Mouse (Mus musculus) B cell, adult 2 months (primary cell): ENCODE measurements at regions not wholly inside any gene's neighbourhood (a gene's known extent, or its start where the extent isn't known, plus 50 kb on each side); places are given as distances from the start of the nearest gene placed in this dataset.
A peak's percentile ranks its signal among the peaks of the same experiment; 100 is the strongest.

ENCODE experiments used
- DNase-seq, 2 experiments: peaks; one replicate each; pipeline ENCODE4 v3.0.0; 2022

DNA sequence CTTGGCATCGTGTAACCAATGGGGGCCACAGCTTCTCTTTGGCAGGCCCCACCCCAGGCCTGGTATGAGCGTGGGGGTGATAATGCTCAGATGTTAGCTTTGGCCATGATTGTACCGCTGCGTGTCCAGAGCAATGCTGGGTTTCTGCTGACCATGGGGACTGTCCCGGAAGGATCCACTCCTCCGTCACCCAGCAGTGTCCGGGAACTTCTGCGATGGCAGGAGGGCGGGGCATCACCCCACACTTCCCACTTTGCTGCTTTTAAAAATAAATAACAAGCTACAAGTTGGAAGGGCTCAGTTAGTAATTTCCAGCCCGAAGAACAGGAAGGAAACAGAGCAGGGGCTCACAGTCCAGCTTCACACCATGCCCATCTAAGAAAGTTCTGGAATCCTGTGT lies 116.7 kb upstream of the Ptpn1 start:
- no peak for DNase-seq

DNA sequence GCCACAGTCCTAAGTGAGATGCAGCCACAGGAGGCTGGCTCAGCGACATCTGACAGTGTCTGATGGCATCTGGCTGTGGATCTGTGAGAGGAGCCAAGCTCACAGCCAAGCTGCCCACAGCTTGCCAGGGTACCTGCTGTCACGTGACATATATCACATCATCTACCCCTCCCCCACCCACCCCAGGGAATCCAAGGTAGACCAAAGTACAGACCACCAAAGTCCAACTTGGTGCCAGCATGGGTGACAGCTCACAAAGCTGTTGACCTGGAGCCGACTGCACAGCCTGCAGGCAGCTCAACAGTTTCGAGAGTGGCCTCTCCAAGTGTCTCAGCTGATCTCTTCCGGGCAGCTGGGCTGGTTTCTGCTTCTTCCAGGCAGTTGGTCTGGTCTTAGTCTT lies 119.6 kb upstream of the Tmem189 start:
- no peak for DNase-seq

DNA sequence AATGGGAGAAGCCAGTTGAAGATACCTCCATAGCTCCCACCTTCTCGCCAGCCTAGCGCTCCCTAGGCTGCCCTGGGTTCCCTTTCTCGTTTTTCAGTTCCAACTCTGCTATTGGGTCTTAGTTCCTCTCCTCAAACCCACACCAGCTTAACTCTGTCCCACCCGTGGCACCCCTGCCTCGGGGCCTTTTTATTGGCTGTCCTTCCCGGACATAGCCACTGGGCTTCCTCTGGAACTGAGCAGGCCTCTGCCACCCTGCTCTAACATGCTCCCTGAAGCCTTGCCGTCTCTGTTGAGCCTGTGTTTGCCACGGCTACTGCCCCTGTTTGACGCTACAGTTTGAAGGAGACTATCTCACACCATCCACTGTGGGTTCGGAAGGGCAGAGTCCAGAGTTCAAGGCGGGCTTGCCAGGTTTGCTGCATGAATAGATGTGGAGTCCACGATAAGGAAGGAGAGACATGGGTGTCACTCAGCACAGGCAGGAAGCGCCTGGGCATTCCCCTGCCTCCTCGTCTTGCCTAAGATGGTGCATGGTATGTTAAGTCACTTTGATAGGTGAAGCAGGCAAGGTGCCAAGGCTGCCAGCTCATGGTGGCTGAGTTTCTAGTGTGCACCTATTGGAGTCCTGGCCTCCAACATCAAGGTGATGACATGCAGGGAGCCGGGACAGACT lies 116.1 kb upstream of the Tmem189 start:
- DNase-seq: peak; percentile 50 to 51

DNA sequence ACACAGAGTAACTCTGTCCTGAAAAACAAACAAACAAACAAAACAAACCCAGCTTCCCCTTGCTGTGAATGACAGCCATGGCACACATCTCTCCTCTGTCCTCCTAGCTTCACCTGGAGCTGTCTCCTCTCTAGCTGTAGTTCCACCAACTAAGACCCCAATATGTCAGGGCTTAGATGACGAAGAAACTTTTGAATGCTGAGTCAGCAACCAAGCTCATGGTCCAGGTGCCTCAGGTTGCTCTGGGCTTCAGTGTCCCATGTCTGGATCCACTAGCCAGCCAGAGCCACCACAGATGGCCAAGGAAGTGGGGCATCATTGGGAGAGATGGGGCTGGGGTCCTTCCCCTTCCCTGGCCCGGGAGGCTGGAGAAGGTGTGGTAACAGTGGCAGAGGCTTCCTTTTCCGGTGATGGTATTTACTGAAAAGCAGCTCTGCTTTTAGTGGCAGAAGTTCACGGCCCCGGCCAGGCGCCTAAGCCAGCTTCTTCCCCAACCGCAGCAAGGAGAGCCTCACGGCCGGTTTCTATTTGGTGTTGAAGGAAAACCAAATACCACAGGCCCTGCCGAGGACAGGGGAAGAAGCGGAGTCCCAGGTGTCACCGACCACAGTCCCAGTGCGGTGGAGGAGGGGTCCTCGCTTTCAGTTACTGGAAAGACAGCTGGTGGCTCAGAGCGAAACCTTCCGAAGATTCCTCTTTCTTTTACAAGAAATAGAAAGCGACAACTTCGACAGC lies 115.0 kb upstream of the Tmem189 start:
- DNase-seq: peak; percentile 50 to 52

DNA sequence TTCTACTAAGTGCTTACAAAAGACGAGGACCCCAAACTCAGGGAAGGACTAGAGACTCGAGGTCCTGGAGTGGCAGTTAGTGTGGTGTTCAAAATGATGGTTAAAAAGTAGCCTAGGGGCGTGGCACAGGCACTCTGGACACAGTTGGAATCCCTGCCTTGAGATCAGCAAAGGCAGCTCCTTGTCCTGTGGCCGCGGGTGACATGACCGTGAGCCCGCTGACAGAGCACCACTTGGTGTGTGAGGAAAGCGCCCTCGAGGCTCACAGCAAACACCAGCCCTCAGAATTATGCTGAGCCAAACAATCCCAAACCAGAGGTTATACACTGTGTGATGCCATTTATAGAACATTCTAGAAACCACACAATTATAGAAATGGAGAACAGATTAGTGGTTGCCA lies 112.9 kb upstream of the Tmem189 start:
- DNase-seq: no peak

DNA sequence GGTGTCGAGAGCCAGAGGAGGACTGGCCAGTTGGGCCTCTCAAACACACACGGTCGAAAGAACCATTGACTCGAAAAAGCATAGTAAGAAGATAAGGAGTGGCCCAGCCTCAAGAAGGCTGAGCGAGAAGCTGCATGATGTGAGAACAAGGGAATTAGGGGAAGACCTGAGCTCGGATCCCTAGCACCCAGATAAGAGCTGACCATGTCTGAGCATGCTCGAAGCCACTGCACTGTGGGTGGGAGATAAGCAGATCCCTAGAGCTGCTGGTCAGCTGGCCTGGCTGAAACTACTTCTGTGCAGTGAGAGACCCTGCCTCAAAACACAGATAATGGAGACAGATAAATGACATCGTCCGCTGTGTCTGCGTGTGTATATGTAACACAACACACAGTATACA lies 111.8 kb upstream of the Tmem189 start:
- no peak for DNase-seq

DNA sequence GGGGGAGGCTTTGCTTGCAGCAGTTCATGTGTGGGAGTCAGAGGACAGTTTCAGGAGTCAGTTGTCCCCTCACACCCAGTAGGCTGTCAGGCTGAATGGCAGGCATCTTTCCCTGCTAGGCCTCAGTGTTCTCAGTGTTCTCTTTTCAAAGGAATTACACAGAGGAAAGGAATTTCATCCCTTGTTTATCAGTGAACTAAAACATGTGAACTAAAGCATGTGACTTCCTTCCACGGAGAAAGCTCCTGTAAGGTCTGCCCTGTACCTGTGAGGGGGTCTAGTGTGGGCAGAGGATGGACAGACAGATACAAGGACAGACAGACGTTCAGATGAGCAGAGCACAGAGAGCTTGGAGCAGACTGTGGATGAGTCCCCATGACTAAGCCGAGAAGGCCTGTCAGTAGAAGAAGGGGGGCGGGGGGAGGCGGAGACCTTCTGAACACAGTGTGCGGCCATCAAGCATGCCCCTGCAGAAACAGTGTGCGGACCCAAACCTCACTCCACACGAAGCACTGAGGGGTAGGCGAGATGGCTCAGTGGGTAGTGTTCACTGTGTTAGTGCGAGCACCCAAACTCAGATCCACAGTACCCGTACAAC lies 111.1 kb upstream of the Tmem189 start:
- DNase-seq: no peak

DNA sequence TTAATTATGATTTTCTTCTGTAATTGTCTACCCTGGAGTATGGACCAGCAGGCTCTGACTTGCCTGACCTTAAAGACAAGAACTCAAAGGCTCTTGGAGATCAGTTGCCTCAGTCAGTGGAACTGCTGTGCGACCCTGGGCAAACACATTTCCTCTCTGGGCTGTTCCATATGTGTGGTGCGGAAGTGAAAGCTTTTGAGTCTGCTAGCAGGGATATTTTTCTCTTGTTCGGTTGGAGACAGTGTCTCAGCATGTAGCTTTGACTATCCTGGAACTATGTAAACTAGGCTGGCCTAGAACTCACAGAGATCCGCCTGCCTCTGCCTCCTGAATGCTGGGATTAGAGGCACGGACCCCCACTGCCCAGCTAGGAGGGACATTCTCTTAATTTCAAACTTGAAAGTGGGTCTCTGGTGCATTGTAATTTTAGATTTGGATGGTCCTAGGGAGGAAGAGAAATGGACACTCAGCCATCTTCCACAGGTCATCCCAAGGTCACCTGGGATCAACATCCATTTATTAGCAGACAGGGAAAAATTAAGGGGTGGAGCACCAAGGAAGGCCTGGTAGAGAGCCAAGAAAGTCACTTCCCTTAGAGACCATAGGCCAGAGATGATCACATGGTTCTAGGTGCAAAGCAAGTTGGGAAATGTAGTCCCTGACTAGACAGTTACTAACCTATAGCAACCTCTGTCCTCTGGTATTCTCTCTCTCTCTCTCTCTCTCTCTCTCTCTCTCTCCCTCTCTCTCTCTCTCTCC lies 110.2 kb upstream of the Tmem189 start:
- DNase-seq: no peak

DNA sequence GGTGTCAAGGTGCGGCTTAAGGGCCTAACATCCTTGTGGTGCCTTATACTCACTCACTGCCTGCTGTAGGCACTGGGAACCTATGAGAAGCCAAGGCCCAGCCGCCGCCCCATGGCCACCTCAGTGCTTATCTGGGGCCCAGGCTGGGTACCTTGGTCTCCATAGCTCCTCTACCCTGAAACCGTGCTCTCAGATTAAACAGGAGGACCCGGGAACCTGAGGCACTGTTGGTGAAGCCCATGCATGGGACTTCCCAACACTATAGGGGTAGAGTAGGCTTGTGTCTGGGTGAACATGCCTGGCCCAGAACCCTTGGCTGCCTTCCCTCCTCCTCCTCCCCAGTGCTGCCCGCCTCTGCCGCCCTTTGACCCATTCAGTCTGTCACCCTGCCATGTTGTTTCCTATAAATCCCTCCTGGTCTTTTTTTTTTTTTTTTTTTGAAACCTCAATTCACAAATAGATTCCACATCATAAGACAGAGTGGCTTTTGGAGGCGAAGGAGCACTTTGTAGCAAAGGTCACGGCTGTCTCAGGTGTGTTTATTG lies 109.4 kb upstream of the Tmem189 start:
- DNase-seq: no peak

DNA sequence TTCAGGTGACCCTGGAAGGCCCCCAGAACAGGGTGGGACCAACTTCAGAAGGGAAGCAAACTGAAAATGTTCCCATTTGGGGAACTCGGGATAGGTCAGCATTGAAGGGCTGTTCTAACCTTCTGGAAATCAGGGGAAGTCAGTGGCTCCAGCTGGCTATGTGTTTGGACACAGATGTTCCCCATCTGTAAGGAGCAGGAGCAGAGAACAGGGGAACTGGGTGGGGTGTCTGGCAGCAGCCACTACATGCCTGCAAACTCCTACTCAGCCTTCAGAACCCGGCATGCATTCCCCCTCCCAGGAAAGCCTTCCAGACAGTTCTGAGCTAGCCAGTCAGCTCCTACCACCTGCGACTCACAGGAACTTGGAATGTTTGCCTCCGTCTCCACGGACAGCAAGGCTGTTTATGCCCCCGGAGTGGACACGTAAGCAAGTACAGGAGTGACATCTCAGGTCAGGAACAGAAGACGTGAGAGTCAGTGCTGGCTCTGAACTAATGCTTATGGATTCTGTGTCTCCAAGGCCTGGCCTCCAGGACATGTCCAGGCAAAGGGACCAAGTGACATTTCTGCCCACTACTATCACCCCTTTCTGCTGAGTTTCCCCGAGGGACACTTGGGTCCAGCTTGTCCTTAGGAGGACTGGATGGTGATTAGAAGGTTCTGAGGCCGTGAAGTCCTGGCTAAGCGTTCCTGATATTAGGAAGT lies 108.6 kb upstream of the Tmem189 start:
- DNase-seq: no peak

DNA sequence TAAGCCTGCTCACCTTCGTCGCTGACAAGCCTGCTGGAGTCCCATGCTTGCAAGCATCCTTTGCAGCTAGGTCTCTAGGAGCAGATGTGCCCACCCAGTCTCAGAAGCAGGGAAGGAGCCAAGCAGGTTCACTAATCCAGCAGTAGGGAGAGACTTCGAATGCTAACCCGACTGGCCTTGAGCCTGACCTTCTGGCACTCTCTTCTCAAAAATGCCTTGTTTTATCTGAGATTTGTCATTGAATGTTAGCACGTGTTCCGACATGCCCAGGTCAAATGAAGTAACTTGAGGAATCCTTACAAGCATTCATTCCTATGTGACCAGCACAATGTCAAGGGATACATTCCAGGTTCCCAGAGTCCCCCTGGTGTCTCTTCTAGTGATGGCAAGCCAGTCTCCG lies 105.9 kb upstream of the Tmem189 start:
- no peak for DNase-seq

DNA sequence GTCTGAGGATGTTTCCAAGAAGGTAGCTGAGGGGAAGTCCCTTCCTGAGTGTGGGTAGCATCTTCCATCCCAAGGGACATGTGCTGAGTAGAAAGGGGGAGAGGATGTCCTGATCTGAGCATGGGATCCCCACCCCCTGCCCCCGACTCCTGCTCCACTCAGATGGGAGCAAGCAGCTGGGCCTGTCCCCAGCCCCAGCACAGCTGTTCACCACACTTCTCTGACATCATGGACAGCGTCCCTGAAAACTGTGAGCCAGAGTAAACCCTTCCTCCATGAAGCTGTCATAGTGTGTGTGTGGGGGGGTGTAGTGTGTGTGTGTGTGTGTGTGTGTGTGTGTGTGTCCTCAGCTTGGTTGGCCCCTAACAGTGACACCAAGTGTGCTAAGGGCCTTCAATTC lies 104.3 kb upstream of the Tmem189 start:
- DNase-seq: peak; percentile 46 to 47

DNA sequence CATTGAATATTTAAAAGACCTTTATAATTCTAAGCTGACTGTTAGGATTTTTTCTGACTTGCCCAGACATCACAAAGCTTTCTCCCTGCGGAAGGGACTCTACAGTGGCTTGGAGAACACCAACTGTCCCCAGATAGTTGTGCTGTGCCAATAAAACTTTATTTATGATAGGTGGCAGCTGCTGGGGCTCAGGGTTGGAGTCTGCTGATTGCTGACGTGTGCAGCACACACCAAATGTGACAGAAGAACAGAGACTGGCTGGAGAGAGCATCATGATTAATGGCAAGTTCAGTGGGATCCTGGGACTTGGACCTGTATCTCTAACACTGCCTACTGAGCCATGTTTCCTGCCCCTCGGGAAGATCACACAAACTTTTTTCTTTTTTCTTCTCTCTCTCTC lies 103.1 kb upstream of the Tmem189 start:
- DNase-seq: no peak

DNA sequence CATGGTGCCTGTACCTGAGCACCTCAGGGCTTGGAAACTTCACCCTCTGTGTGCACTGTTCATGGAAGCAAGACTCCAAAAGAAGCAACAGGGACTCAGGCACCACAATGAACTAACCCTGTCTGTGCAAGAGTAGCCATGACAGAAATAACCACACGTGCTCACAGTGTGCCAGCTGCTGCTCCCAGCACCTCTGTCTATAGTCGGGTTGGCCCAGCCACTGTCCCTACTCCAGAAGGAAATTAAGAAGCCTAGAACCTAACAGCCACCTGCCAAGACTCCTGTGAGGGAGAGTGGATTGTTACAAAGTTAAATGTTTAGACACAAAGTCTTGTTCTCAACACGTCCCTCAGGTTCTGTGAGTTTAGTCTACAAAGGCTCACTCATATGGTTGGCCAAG lies 102.7 kb upstream of the Tmem189 start:
- DNase-seq: no peak

DNA sequence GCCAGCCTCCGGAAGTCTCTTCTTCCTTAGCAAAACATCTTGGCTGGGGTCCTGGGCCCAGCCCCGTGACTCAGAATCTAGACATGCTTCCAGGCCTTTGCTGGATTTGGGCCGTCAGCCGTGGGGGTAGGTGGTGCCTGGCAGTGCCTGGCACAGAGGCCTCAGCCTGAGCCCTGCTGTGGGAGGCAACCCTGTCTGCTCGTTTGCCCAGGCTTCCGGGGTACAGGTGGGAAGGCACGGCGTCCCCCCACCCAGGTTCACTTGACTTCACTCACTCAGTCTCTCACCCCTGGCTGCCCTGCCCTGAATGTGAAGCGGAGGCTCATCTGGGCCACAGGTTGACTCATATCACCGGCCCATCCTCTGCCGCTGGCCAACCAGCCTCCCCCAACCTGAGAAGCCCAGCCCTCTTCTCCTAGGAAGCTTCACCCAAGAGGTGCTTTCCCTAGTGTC lies 99.9 kb upstream of the Tmem189 start:
- DNase-seq: no peak

DNA sequence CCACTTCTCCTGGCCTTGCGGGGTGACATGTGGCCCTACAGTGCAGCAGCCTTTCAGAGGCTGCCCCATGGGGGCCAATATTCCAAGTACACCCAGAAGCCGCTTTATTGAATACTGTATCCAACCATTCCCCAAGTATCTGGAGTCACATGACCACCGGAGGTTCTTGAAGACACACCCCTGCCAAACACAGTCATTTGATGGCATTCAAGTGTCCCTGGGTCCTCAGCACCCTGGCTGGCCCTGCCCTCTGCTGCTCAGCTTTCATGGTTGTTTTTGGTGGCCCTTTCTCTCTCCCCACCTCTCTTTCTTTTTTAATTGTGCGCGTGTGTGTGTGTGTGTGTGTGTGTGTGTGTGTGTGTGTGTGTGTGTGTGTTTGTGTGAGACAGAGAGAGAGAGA lies 97.3 kb upstream of the Tmem189 start:
- no peak for DNase-seq

DNA sequence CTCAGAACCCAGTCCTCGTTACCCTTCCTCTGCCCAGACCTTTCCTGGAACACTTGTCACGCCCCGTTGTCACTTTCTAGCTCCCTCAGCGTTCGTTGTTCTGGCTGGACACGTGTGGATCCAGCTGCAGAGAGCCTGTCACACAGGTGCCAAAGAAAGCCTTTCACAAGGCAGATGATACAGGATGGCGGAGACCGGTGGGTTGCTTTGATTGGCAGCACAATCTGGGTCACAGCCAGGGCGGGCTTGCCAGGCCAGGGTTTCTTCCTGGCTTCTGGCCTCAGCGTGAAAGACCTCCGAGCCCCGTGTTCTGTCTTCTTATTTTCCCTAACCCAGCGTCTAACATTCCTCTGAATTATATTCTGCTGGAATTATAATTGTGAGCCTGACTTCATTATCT lies 94.7 kb upstream of the Tmem189 start:
- DNase-seq: no peak

DNA sequence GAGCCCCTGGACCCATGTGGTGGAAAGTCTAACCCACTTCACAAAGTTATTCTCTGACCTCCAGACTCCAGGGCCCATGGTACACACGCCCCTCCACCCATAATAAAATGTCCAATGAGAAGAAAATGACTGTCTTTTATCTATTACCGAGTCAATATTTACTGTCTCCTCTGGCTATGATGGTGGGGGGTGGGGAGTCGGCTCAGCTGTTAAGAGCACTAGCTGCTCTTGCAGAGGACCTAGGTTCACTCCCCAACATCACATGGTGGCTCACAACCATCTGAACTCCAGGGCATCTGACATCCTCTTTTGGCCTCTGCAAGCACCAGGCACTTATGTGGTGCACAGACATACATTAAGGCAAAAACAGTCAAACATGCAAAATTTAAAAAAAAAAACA lies 93.8 kb upstream of the Tmem189 start:
- DNase-seq: no peak

DNA sequence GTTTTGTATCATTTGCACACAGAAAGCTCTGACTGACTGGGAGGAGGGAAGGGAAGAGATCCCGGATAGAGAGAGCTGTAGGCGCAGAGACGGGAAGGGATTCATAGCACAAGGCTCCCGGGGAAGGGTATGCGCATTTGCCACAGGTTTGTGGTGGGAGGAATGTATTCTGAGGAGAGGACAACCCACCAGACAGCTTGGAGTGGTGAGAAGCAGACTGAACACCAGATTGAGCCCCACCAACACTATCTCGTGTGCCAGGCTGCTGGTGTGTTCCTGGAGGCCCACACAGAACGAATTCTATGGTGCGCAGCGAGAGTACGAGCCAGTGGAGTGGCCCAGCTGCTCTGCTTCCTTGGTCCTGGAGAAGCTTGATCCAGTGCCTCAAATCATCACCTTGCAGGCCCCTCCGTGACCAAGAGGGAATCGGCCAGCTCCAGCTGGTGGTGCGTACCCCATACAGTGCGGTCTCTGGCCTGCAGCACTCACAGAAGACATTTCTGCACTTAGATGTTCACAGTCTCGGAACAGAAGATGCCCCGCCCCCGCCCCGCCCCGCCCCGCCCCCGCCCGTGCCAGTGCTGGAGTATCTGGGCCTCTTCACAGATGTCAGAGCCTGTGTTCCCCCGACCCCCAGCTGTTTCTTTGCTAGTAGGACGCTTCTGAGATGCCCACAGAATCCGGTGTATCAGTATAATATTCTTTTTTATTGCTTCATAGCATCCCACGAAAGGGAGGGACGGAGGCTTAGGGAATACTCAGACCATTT lies 92.8 kb upstream of the Tmem189 start:
- no peak for DNase-seq

DNA sequence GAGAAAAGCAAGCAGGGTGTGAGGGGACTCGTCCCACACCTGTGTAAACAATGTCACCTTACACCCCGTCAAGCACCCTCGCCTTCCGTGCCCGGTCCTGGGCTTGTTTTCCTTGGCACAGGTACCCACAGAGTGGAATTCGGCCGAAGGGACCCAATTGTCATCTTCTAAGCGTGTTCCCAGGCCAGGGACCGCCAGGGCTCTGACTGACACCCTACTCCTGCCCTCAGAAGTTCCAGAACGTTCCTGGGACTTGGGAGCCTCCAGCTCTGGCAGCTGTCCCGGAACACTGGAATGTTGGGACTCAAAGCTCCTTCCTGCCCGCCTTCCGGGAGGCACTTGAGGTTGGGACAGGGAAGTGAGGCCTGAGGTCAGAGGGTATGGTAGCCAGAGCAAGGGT lies 91.9 kb upstream of the Tmem189 start:
- DNase-seq: no peak

DNA sequence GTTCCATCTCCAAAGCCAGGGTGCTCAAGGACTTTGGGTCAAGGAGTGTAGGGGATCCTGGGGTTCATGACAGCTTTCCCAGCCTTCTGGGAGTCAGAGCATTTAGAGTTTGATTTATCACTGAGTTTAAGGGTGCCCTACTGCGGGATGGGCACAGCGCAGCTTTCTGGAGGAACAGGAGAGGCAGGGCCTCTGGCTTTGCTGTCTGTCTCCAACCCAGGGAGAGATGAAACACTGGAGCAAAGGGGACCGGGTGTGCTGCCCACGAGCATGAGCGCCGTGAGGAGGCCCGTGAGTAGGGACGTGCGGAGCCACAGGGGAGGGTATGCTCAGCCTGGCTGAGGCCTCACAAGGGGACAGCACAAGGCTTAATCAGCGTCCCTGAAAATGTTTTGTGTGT lies 89.1 kb upstream of the Tmem189 start:
- DNase-seq: peak in 1 of 2 experiments; percentile 19

DNA sequence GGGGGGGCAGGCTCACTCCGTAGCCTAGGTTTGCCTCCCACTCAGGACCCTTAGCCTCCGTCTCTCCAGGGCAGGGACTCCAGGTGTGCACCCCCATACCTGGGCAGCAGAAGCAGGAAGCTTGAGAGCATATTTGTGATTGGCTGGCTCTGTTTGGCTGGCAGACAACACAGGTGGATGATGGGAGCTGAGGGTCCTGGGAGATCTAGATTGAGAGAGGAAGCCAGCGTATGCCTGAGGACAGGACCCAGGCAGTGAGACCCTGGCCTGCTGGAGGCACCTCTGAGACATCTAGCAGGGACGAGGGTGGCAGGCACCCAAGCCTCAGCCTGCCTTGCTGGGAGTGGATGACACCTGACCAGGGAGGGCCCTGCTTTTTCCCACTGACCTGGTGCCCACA lies 88.6 kb upstream of the Tmem189 start:
- no peak for DNase-seq
